Mouse (Mus musculus) stomach, postnatal 0 days (tissue): ENCODE measurements at regions not wholly inside any gene's neighbourhood (a gene's known extent, or its start where the extent isn't known, plus 50 kb on each side); places are given as distances from the start of the nearest gene placed in this dataset.

Experiments
- ATAC-seq: fragments of 200-750 bp; cut with Nextera tagmentation; 2 replicates; pipeline ENCODE4 v1.8.0; 2017; ENCODE audit not compliant: low FRiP score, low TSS enrichment
- DNase-seq: peaks from one replicate; pipeline ENCODE4 v3.0.0-alpha.2; 2016; ENCODE audit warnings: low spot score
- H3K27ac ChIP-seq: fragments of 300-500 bp; sonication (generic); replicated peaks from 2 replicates; pipeline ENCODE4 v1.5.1; 2014; ENCODE audit warnings: mild to moderate bottlenecking, control low read depth
- H3K27me3 ChIP-seq: fragments of 300-500 bp; sonication (generic); 2 replicates; pipeline ENCODE4 v1.6.1; 2014; ENCODE audit warnings: low read length; ENCODE audit not compliant: control insufficient read depth, insufficient read depth
- H3K36me3 ChIP-seq: fragments of 300-500 bp; sonication (generic); 2 replicates; pipeline ENCODE4 v1.6.1; 2014; ENCODE audit warnings: low read length, mixed read lengths; ENCODE audit not compliant: control insufficient read depth, insufficient read depth
- H3K4me1 ChIP-seq: fragments of 300-500 bp; sonication (generic); replicated peaks from 2 replicates; pipeline ENCODE4 v1.6.1; 2014; ENCODE audit warnings: antibody characterized with exemption; ENCODE audit not compliant: control insufficient read depth, insufficient read depth
- H3K4me2 ChIP-seq: fragments of 300-500 bp; sonication (generic); replicated peaks from 2 replicates; pipeline ENCODE4 v1.6.1; 2014; ENCODE audit warnings: low read depth, mild to moderate bottlenecking, control low read depth, moderate library complexity
- H3K4me3 ChIP-seq: fragments of 300-500 bp; sonication (generic); 2 replicates; pipeline ENCODE4 v1.5.1; 2014; ENCODE audit warnings: low read depth, low read length, control low read depth
- H3K9ac ChIP-seq: fragments of 300-500 bp; sonication (generic); 2 replicates; pipeline ENCODE4 v1.6.1; 2014; ENCODE audit warnings: mild to moderate bottlenecking, low read length, control low read depth, mixed read lengths
- H3K9me3 ChIP-seq: fragments of 300-500 bp; sonication (generic); 2 replicates; pipeline ENCODE4 v1.6.1; 2016; ENCODE audit warnings: low read length; ENCODE audit not compliant: control insufficient read depth
- CTCF ChIP-seq: IDR thresholded peaks from 2 replicates; pipeline ENCODE4 v1.5.1; 2016; ENCODE audit warnings: antibody characterized with exemption, low read depth, mild to moderate bottlenecking, moderate library complexity
- EP300 ChIP-seq: optimal IDR thresholded peaks from 2 replicates; pipeline ENCODE3; 2016; ENCODE audit warnings: antibody characterized with exemption
- WGBS: fragments of 180-500 bp; shearing (Covaris S2); extraction: QIAGEN DNeasy Blood & Tissue Kit; methylation state at CpG from one replicate; pipeline ENCODE4 v1.1.7; 2014; 5-methylcytosine and 5-hydroxymethylcytosine counted together

DNA sequence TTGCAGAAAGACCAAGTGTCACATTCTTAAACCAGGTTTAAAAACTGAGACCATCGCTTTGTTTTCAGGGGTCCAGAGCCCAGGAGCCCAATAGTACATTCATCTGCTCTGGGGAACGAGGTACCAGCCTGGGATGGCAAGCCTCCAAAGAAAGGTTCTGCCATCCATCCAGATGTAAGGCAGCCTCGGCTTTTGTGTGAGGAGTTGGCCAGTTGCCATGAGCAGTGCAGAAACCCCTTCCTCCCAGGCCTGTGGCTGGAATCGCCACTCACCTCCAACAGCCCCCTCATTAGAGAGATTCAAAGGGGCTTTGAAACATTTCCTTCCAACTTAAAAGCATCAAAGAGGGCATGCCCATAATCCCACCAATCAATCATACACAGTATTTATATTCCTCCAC, 110.1 kb downstream of the E030025P04Rik start:
- no peak for ATAC-seq
- H3K27ac ChIP-seq, result no peak overlapping the region

DNA sequence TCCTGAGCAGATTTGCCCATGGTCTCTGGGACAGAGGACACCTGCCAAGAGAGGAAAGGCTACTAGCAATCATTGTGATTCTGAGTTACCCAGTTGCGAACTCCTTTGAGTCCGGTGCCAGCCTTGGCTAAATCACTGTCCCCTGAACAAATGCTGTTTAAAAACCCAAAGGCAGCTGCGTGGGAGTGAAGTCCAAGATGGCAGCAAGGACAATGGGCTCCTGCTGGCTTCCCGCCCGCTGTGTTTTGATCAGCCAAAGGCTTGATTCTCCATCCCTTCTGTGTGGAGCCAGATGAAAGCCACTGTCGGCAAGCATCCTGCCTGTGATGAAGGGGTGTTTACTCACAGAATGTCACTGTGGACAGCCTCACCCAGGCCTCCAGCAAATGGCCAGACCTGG, 111.4 kb downstream of the E030025P04Rik start:
- WGBS, result 64% methylated on average over 6 of the region's 6 CpGs
- Histone ChIP-seq H3K36me3 (no peaks in the 10 kb centered on the region), H3K9me3 (no peaks in the 10 kb centered on the region), H3K27me3 (no peaks in the 10 kb centered on the region), H3K9ac (no peak overlapping the region), H3K4me2 (no peak overlapping the region), H3K4me1 (no peaks in the 10 kb centered on the region), H3K27ac (no peak overlapping the region), H3K4me3 (no peak overlapping the region)
- TF ChIP-seq CTCF (no peak), EP300 (no peak)
- no peak for ATAC-seq
- DNase-seq, result no peak

More for the DNA sequence above, 110.1 kb downstream of the E030025P04Rik start:
- no peak overlapping the region for H3K4me2 ChIP-seq
- peak; percentile 13 for DNase-seq
- H3K4me1 ChIP-seq, result no peaks in the 10 kb centered on the region
- no peak overlapping the region for H3K9ac ChIP-seq
- H3K27me3 ChIP-seq, result no peaks in the 10 kb centered on the region
- no peak overlapping the region for H3K4me3 ChIP-seq
- no peak for TF ChIP-seq EP300
- TF ChIP-seq CTCF, result no peak
- H3K36me3 ChIP-seq, result no peaks in the 10 kb centered on the region
- 32% methylated on average over 4 of the region's 4 CpGs for WGBS
- H3K9me3 ChIP-seq, result no peaks in the 10 kb centered on the region

DNA sequence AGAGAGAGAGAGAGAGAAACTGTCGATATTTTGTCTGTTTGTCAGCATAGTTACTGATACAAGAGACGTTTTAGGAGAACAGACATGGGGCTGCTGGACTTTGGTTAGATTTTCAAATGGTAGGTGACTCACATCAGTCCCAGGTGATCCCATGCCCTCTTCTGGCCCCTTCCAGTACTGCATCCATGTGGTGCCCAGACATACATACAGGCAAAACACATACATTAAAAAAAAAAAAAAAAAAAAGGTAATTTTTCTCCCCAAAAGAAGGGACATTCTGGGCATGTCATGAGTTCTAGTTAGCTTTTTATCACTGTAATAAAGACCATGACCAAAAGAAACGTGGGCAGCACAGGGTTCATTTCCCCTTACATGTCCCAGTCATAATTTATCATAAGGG, 110.3 kb downstream of the Axin2 start:
- no peak for TF ChIP-seq EP300
- peak; percentile 77 for TF ChIP-seq CTCF
- no peaks in the 10 kb centered on the region for H3K9me3 ChIP-seq
- peak; percentile 80 for DNase-seq

DNA sequence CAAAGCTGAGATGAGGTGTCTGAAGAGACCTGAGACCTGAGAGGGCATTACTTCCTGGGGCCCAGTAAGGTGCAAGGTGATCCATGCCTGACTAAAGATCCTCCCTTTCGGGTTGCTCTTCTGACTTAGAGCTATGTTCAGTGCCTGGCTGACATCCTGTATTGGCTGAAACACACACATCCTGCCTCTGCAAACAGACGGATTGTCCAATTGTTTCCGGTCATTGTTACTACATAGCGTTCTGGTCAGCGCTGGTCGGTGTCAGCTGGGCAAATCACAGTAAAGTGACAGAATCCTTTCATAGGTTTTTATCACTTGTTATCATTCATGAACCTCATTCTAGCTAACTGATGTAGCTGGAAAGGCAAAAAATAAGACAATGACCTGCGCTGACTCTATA, 109.7 kb downstream of the Axin2 start:
- ATAC-seq (0 out of 2 replicates have a peak, but pooled peaks have one; percentile 24), DNase-seq (no peak)
- Histone ChIP-seq H3K9ac (no peak overlapping the region), H3K4me1 (no peaks in the 10 kb centered on the region), H3K36me3 (no peaks in the 10 kb centered on the region), H3K27ac (no peak overlapping the region), H3K9me3 (no peaks in the 10 kb centered on the region), H3K4me3 (no peak overlapping the region), H3K27me3 (no peaks in the 10 kb centered on the region), H3K4me2 (no peak overlapping the region)
- TF ChIP-seq EP300 (no peak), CTCF (no peak)
- WGBS, result 74% methylated on average over 7 of the region's 7 CpGs

More for the DNA sequence above, 110.3 kb downstream of the Axin2 start:
- Histone ChIP-seq H3K27me3 (no peaks in the 10 kb centered on the region), H3K4me1 (no peaks in the 10 kb centered on the region), H3K4me3 (no peak overlapping the region), H3K4me2 (no peak overlapping the region), H3K36me3 (no peaks in the 10 kb centered on the region), H3K9ac (no peak overlapping the region), H3K27ac (no peak overlapping the region)
- WGBS, result 28% methylated on average over 3 of the region's 3 CpGs
- ATAC-seq, result 0 out of 2 replicates have a peak, but pooled peaks have one; percentile 49

DNA sequence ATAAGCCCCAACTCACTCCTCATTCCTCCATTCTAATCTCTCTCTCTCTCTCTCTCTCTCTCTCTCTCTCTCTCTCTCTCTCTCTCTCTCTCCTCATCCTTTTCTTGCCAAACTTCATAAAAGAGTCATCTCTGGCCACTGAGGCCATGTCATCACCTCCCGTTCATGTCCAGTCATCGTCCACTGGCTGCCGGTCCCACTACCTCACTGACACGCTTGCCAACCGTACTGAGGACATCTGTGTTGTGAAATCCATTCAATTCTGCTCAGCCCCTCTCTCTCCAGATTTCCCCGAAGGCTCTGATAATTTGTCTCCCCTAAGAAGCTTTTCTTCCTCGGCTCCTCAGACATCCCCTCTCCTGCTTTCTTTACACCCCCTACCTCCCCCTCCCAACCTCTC, 94.7 kb downstream of the Axin2 start:
- Histone ChIP-seq H3K4me3 (no peak overlapping the region), H3K27me3 (no peaks in the 10 kb centered on the region), H3K27ac (no peak overlapping the region), H3K9ac (no peak overlapping the region), H3K4me2 (no peak overlapping the region), H3K36me3 (no peaks in the 10 kb centered on the region), H3K9me3 (no peaks in the 10 kb centered on the region), H3K4me1 (no peaks in the 10 kb centered on the region)
- no peak for TF ChIP-seq EP300
- ATAC-seq (no peak), DNase-seq (no peak)
- WGBS, result 57% methylated on average over 7 of the region's 7 CpGs

DNA sequence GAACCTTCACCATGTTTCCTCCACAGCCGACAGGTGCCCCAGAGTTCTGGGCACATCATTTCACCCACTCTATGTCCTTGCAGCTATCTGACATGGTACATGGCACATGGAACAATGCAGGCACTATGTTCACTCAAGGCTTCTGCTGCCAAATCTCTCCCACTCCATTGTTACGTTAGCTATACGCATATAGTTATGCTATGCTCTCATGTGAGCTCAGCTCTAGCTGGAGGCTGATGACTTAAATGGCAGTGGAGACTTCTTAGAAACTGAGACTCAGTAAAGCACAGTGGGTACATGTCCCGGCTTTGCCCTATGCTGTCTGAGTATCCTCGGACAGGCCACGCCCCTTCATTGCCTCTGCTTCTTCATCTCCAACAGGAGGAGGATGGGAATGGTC, 91.0 kb downstream of the Axin2 start:
- no peak for ATAC-seq
- WGBS, result 94% methylated on average over 6 of the region's 6 CpGs
- TF ChIP-seq CTCF, result no peak
- no peak for TF ChIP-seq EP300

More for the DNA sequence above, 91.0 kb downstream of the Axin2 start:
- no peak overlapping the region for H3K27ac ChIP-seq
- no peaks in the 10 kb centered on the region for H3K27me3 ChIP-seq
- H3K4me3 ChIP-seq, result no peak overlapping the region
- no peaks in the 10 kb centered on the region for H3K36me3 ChIP-seq
- no peak overlapping the region for H3K4me2 ChIP-seq
- DNase-seq, result no peak
- no peaks in the 10 kb centered on the region for H3K9me3 ChIP-seq
- no peak overlapping the region for H3K9ac ChIP-seq
- H3K4me1 ChIP-seq, result no peaks in the 10 kb centered on the region
